Mouse (Mus musculus) heart, embryonic 11.5 days (tissue): ENCODE data around the gene Mtnr1b. TPM values are rescaled to one million over a fixed set of nuclear protein-coding genes. Genes with fewer than 3 reads are reported as not detected.
"Not testable (repeated sequence)": the region's sequence is repeated elsewhere in the genome, so short reads cannot be mapped to it uniquely, and the experiment has no call there.

Experiments
- ATAC-seq: fragments of 200-750 bp; cut with Nextera tagmentation; replicated peaks from 2 replicates; pipeline ENCODE4 v1.8.0; 2017; ENCODE audit warnings: moderate library complexity; ENCODE audit not compliant: insufficient number of reproducible peaks, low FRiP score, low TSS enrichment
- H3K27ac ChIP-seq: fragments of 300-500 bp; sonication (generic); 2 replicates; pipeline ENCODE4 v1.5.1; 2014; ENCODE audit warnings: mild to moderate bottlenecking, low read depth, low read length
- H3K27me3 ChIP-seq: fragments of 300-500 bp; sonication (generic); 2 replicates; pipeline ENCODE4 v1.6.1; 2014; ENCODE audit warnings: mild to moderate bottlenecking, low read length, mixed read lengths; ENCODE audit not compliant: control insufficient read depth, insufficient read depth
- H3K36me3 ChIP-seq: fragments of 300-500 bp; sonication (generic); 2 replicates; pipeline ENCODE4 v1.6.1; 2014; ENCODE audit warnings: mild to moderate bottlenecking, low read length, moderate library complexity, mixed read lengths; ENCODE audit not compliant: control insufficient read depth, insufficient read depth
- H3K4me1 ChIP-seq: fragments of 300-500 bp; sonication (generic); 2 replicates; pipeline ENCODE4 v1.6.1; 2014; ENCODE audit warnings: low read length; ENCODE audit not compliant: control insufficient read depth, insufficient read depth
- H3K4me2 ChIP-seq: fragments of 300-500 bp; sonication (generic); 2 replicates; pipeline ENCODE4 v1.6.1; 2014; ENCODE audit warnings: mild to moderate bottlenecking, moderate library complexity
- H3K4me3 ChIP-seq: fragments of 300-500 bp; sonication (generic); 2 replicates; pipeline ENCODE4 v1.5.1; 2014; ENCODE audit warnings: low read depth, low read length
- H3K9ac ChIP-seq: fragments of 300-500 bp; sonication (generic); 2 replicates; pipeline ENCODE4 v1.6.1; 2014; ENCODE audit warnings: mild to moderate bottlenecking, low read depth, low read length, moderate library complexity
- H3K9me3 ChIP-seq: fragments of 300-500 bp; sonication (generic); replicated peaks from 2 replicates; pipeline ENCODE4 v1.6.1; 2016; ENCODE audit warnings: low read length; ENCODE audit not compliant: control insufficient read depth
- WGBS: fragments of 180-500 bp; shearing (Covaris S2); extraction: QIAGEN DNeasy Blood & Tissue Kit; methylation state at CpG from one replicate; pipeline ENCODE4 v1.1.7; 2014; ENCODE audit not compliant: insufficient replicate concordance; 5-methylcytosine and 5-hydroxymethylcytosine counted together
- polyA plus RNA-seq: library from polyadenylated mRNA; unstranded; fragments of >200 nt; fragmentation: Nextera tagmentation; extraction: Ambion mirVana; gene quantifications from 2 replicates; pipeline ENCODE4 v1.2.1, GENCODE M21; 2014

The Mtnr1b gene
- polyA plus RNA-seq, 1 experiment from 2014 or later, result not detected

- H3K9me3 ChIP-seq, result not testable (repeated sequence)
These were observed 29.4 kb downstream of the Mtnr1b start for GRCm38 (mm10) chr9:15844936-15845335.

GRCm38 (mm10) chr9:15813002-15813911, 61.1 kb downstream of the Mtnr1b start:
- H3K27me3 ChIP-seq, result no peaks in the 10 kb centered on the region
- no peaks in the 10 kb centered on the region for H3K4me1 ChIP-seq
- no peak for ATAC-seq
- no peak overlapping the region for H3K4me3 ChIP-seq
- H3K27ac ChIP-seq, result no peak overlapping the region
- WGBS, result 65% methylated on average over 6 of the region's 6 CpGs
- H3K36me3 ChIP-seq, result no peaks in the 10 kb centered on the region
- H3K9me3 ChIP-seq, result no peaks in the 10 kb centered on the region
- H3K4me2 ChIP-seq, result no peak overlapping the region
- H3K9ac ChIP-seq, result no peak overlapping the region

More at GRCm38 (mm10) chr9:15844936-15845335, 29.4 kb downstream of the Mtnr1b start:
- not testable (repeated sequence) for H3K9ac ChIP-seq, H3K4me2 ChIP-seq, H3K27ac ChIP-seq, H3K4me1 ChIP-seq, H3K27me3 ChIP-seq, H3K36me3 ChIP-seq, ATAC-seq, H3K4me3 ChIP-seq
- WGBS, result 58% methylated on average over 4 of the region's 4 CpGs

- no peaks in the 10 kb centered on the region for H3K4me1 ChIP-seq
- no peak for ATAC-seq
- H3K27ac ChIP-seq, result no peak overlapping the region
- no peaks in the 10 kb centered on the region for H3K36me3 ChIP-seq
- H3K27me3 ChIP-seq, result no peaks in the 10 kb centered on the region
- H3K4me3 ChIP-seq, result no peak overlapping the region
- no peak overlapping the region for H3K9ac ChIP-seq
- H3K4me2 ChIP-seq, result no peak overlapping the region
- 66% methylated on average over 2 of the region's 2 CpGs for WGBS
- H3K9me3 ChIP-seq, result no peaks in the 10 kb centered on the region
These were observed 70.1 kb downstream of the Mtnr1b start for GRCm38 (mm10) chr9:15804296-15804695.

- no peaks in the 10 kb centered on the region for H3K27me3 ChIP-seq
- H3K36me3 ChIP-seq, result no peaks in the 10 kb centered on the region
- H3K4me2 ChIP-seq, result no peak overlapping the region
- no peak overlapping the region for H3K9ac ChIP-seq
- no peak overlapping the region for H3K27ac ChIP-seq
- H3K9me3 ChIP-seq, result no peaks in the 10 kb centered on the region
- no peaks in the 10 kb centered on the region for H3K4me1 ChIP-seq
- H3K4me3 ChIP-seq, result no peak overlapping the region
- ATAC-seq, result no peak
These were observed 71.8 kb downstream of the Mtnr1b start for GRCm38 (mm10) chr9:15802413-15803027.

- H3K4me1 ChIP-seq, result no peaks in the 10 kb centered on the region
- 81% methylated on average over 5 of the region's 5 CpGs for WGBS
- H3K36me3 ChIP-seq, result no peaks in the 10 kb centered on the region
- no peaks in the 10 kb centered on the region for H3K9me3 ChIP-seq
- no peak overlapping the region for H3K27ac ChIP-seq
- no peak overlapping the region for H3K4me2 ChIP-seq
- no peak overlapping the region for H3K4me3 ChIP-seq
- no peak for ATAC-seq
- H3K27me3 ChIP-seq, result no peaks in the 10 kb centered on the region
- H3K9ac ChIP-seq, result no peak overlapping the region
These were observed 74.0 kb downstream of the Mtnr1b start for GRCm38 (mm10) chr9:15800402-15800801.

- no peak overlapping the region for H3K27ac ChIP-seq
- no peaks in the 10 kb centered on the region for H3K27me3 ChIP-seq
- WGBS, result 65% methylated on average over 6 of the region's 6 CpGs
- H3K4me1 ChIP-seq, result no peaks in the 10 kb centered on the region
- no peak overlapping the region for H3K4me2 ChIP-seq
- no peak overlapping the region for H3K9ac ChIP-seq
- no peak for ATAC-seq
- H3K4me3 ChIP-seq, result no peak overlapping the region
- H3K9me3 ChIP-seq, result no peaks in the 10 kb centered on the region
- no peaks in the 10 kb centered on the region for H3K36me3 ChIP-seq
These were observed 79.9 kb downstream of the Mtnr1b start for GRCm38 (mm10) chr9:15794408-15794807.

GRCm38 (mm10) chr9:15792076-15792475, 82.3 kb downstream of the Mtnr1b start:
- no peaks in the 10 kb centered on the region for H3K9me3 ChIP-seq
- no peak for ATAC-seq
- no peaks in the 10 kb centered on the region for H3K4me1 ChIP-seq
- no peaks in the 10 kb centered on the region for H3K27me3 ChIP-seq
- H3K36me3 ChIP-seq, result no peaks in the 10 kb centered on the region
- no peak overlapping the region for H3K4me3 ChIP-seq
- no peak overlapping the region for H3K27ac ChIP-seq
- no peak overlapping the region for H3K4me2 ChIP-seq
- no peak overlapping the region for H3K9ac ChIP-seq
- WGBS, result 80% methylated on average over 9 of the region's 9 CpGs

- ATAC-seq, result no peak
- no peak overlapping the region for H3K4me3 ChIP-seq
- 59% methylated on average over 2 of the region's 2 CpGs for WGBS
- H3K9me3 ChIP-seq, result no peaks in the 10 kb centered on the region
- H3K4me2 ChIP-seq, result no peak overlapping the region
- no peaks in the 10 kb centered on the region for H3K36me3 ChIP-seq
- H3K9ac ChIP-seq, result no peak overlapping the region
- H3K4me1 ChIP-seq, result no peaks in the 10 kb centered on the region
- no peak overlapping the region for H3K27ac ChIP-seq
- no peaks in the 10 kb centered on the region for H3K27me3 ChIP-seq
These were observed 87.7 kb downstream of the Mtnr1b start for GRCm38 (mm10) chr9:15786610-15787009.
